Mouse (Mus musculus) heart, postnatal 0 days (tissue): ENCODE results near the gene Dhcr24. TPM values are rescaled to one million over a fixed set of nuclear protein-coding genes. Genes with fewer than 3 reads are reported as not detected.

Experiments
- ATAC-seq: fragments of 200-750 bp; cut with Nextera tagmentation; 2 replicates; pipeline ENCODE4 v1.8.0; 2017; ENCODE audit warnings: low read depth, moderate number of reproducible peaks, moderate library complexity; ENCODE audit not compliant: insufficient read depth
- DNase-seq: peaks from one replicate; pipeline ENCODE4 v3.0.0-alpha.2; 2016; ENCODE audit warnings: low spot score
- H3K27ac ChIP-seq: fragments of 300-500 bp; sonication (generic); 2 replicates; pipeline ENCODE4 v1.5.1; 2014; ENCODE audit warnings: low read depth, mild to moderate bottlenecking
- H3K27me3 ChIP-seq: fragments of 300-500 bp; sonication (generic); 2 replicates; pipeline ENCODE4 v1.6.1; 2014; ENCODE audit warnings: low read length, mixed read lengths; ENCODE audit not compliant: control insufficient read depth, insufficient read depth
- H3K36me3 ChIP-seq: fragments of 300-500 bp; sonication (generic); replicated peaks from 2 replicates; pipeline ENCODE4 v1.6.1; 2014; ENCODE audit warnings: low read length, mixed read lengths; ENCODE audit not compliant: control insufficient read depth, insufficient read depth
- H3K4me1 ChIP-seq: fragments of 300-500 bp; sonication (generic); 2 replicates; pipeline ENCODE4 v1.6.1; 2014; ENCODE audit warnings: antibody characterized with exemption; ENCODE audit not compliant: control insufficient read depth, insufficient read depth
- H3K4me2 ChIP-seq: fragments of 300-500 bp; sonication (generic); 2 replicates; pipeline ENCODE4 v1.6.1; 2014; ENCODE audit warnings: low read depth, mild to moderate bottlenecking, low read length, moderate library complexity
- H3K4me3 ChIP-seq: fragments of 300-500 bp; sonication (generic); 2 replicates; pipeline ENCODE4 v1.5.1; 2014; ENCODE audit warnings: low read depth, low read length
- H3K9ac ChIP-seq: fragments of 300-500 bp; sonication (generic); replicated peaks from 2 replicates; pipeline ENCODE4 v1.6.1; 2014; ENCODE audit warnings: low read depth, low read length, mixed read lengths
- H3K9me3 ChIP-seq: fragments of 300-500 bp; sonication (generic); replicated peaks from 2 replicates; pipeline ENCODE4 v1.6.1; 2016; ENCODE audit warnings: low read length; ENCODE audit not compliant: control insufficient read depth
- CTCF ChIP-seq: IDR thresholded peaks from 2 replicates; pipeline ENCODE4 v1.5.1; 2016; ENCODE audit warnings: antibody characterized with exemption, control low read depth, low read depth
- EP300 ChIP-seq: IDR thresholded peaks from 2 replicates; pipeline ENCODE4 v1.6.1; 2016; ENCODE audit warnings: antibody characterized with exemption, low read depth
- WGBS: fragments of 180-500 bp; shearing (Covaris S2); extraction: QIAGEN DNeasy Blood & Tissue Kit; methylation state at CpG from one replicate; pipeline ENCODE4 v1.1.7; 2014; 5-methylcytosine and 5-hydroxymethylcytosine counted together
- polyA plus RNA-seq: library from polyadenylated mRNA; unstranded; fragments of >200 nt; fragmentation: Nextera tagmentation; extraction: Ambion mirVana; gene quantifications from 2 replicates; pipeline ENCODE4 v1.2.1, GENCODE M21; 2015
- total RNA-seq: library from RNA; depleted of rRNA; stranded (reverse); fragments of >200 nt; gene quantifications from 2 replicates; pipeline ENCODE4 v1.2.3, GENCODE M21; 2014; ENCODE audit warnings: low replicate concordance; rRNA removed

Dhcr24 gene
- total and polyA plus RNA-seq, 2 experiments from 2014 or later, result 1.7 to 41.8 TPM

- DNase-seq (no peak), ATAC-seq (no peak)
- no peak overlapping the region for H3K4me2 ChIP-seq
- no peak overlapping the region for H3K9ac ChIP-seq
- WGBS, result 30% methylated on average over 9 of the region's 9 CpGs
- H3K4me1 ChIP-seq, result no peaks in the 10 kb centered on the region
- H3K4me3 ChIP-seq, result no peak overlapping the region
- H3K36me3 ChIP-seq, result no peaks in the 10 kb centered on the region
- H3K27ac ChIP-seq, result no peak overlapping the region
- H3K27me3 ChIP-seq, result 0 out of 2 replicates have a peak, but pooled peaks cover 4% of the 10 kb centered on the region
- H3K9me3 ChIP-seq, result no peaks in the 10 kb centered on the region
- TF ChIP-seq EP300, result no peak
- TF ChIP-seq CTCF, result no peak
Measured at GRCm38 (mm10) chr4:106634086-106634479, 73.2 kb downstream of the Dhcr24 start.

Other genes starting within 250 kb of the Dhcr24 start
- 16.8 and 27.3 TPM in 2 replicates for gene Usp24, start 244.8 kb upstream of the Dhcr24 start, total RNA-seq
- gene Usp24, start 244.8 kb upstream of the Dhcr24 start, polyA plus RNA-seq, result 5.5 and 5.9 TPM in 2 replicates
- 1.2 and 4.4 TPM in 2 replicates for gene Pcsk9, start 96.7 kb upstream of the Dhcr24 start, total RNA-seq
- gene Pcsk9, start 96.7 kb upstream of the Dhcr24 start, polyA plus RNA-seq, result 0.05 TPM in 2 replicates
- 0.15 TPM in 1 of 2 replicates, not detected in the other for gene Bsnd, start 68.8 kb upstream of the Dhcr24 start, total RNA-seq
- not detected in 2 replicates for gene Bsnd, start 68.8 kb upstream of the Dhcr24 start, polyA plus RNA-seq
- gene Lexm, start 56.2 kb downstream of the Dhcr24 start, total RNA-seq, result not detected in 2 replicates
- not detected in 2 replicates for gene Lexm, start 56.2 kb downstream of the Dhcr24 start, polyA plus RNA-seq
- gene Ttc22, start 61.4 kb downstream of the Dhcr24 start, total RNA-seq, result 0.73 TPM in 1 of 2 replicates, not detected in the other
- gene Ttc22, start 61.4 kb downstream of the Dhcr24 start, polyA plus RNA-seq, result 0.25 and 0.38 TPM in 2 replicates
- gene Pars2, start 90.0 kb downstream of the Dhcr24 start, total RNA-seq, result 12.3 and 46.3 TPM in 2 replicates
- gene Pars2, start 90.0 kb downstream of the Dhcr24 start, polyA plus RNA-seq, result 6.6 and 7.2 TPM in 2 replicates
- 58.9 and 60.1 TPM in 2 replicates for gene Ttc4, start 117.9 kb downstream of the Dhcr24 start, total RNA-seq
- 30.5 and 35.1 TPM in 2 replicates for gene Ttc4, start 117.9 kb downstream of the Dhcr24 start, polyA plus RNA-seq
- gene Mroh7, start 169.9 kb downstream of the Dhcr24 start, total RNA-seq, result 0.15 and 2.1 TPM in 2 replicates
- 0.33 and 0.43 TPM in 2 replicates for gene Mroh7, start 169.9 kb downstream of the Dhcr24 start, polyA plus RNA-seq
- 1.7 TPM in 1 of 2 replicates, not detected in the other for gene Fam151a, start 172.9 kb downstream of the Dhcr24 start, total RNA-seq
- gene Fam151a, start 172.9 kb downstream of the Dhcr24 start, polyA plus RNA-seq, result 0.10 TPM in 1 of 2 replicates, not detected in the other
- gene Acot11, start 244.0 kb downstream of the Dhcr24 start, total RNA-seq, result 18.8 and 34.6 TPM in 2 replicates
- 5.8 and 6.2 TPM in 2 replicates for gene Acot11, start 244.0 kb downstream of the Dhcr24 start, polyA plus RNA-seq